Mouse (Mus musculus) brain, embryonic 14.5 days (tissue): ENCODE results near the gene Hmcn1. TPM values are rescaled to one million over a fixed set of nuclear protein-coding genes. Genes with fewer than 3 reads are reported as not detected.

Source experiments
- DNase-seq: peaks from one replicate; pipeline ENCODE4 v3.0.0-alpha.2; 2011; ENCODE audit warnings: low read depth
- CTCF ChIP-seq: fragments of 200-500 bp; IDR thresholded peaks from 2 replicates; pipeline ENCODE4 v1.5.1; 2012; ENCODE audit warnings: inconsistent platforms, mild to moderate bottlenecking, moderate library complexity, borderline replicate concordance; ENCODE audit not compliant: insufficient read depth, insufficient read length; ENCODE audit errors: extremely low read depth
- POLR2A ChIP-seq: fragments of 200-500 bp; IDR thresholded peaks from 2 replicates; pipeline ENCODE4 v1.6.1; 2012; ENCODE audit warnings: mild to moderate bottlenecking, inconsistent platforms, borderline replicate concordance; ENCODE audit not compliant: poor library complexity, insufficient read depth, insufficient read length, severe bottlenecking; ENCODE audit errors: extremely low read depth
- polyA plus RNA-seq: library from polyadenylated mRNA; depleted of rRNA; stranded (reverse); fragments of >200 nt; gene quantifications from 2 replicates; pipeline ENCODE4 v1.2.3, GENCODE M21; 2012

The Hmcn1 gene
- polyA plus RNA-seq, 1 experiment, result 7.2 TPM

DNA sequence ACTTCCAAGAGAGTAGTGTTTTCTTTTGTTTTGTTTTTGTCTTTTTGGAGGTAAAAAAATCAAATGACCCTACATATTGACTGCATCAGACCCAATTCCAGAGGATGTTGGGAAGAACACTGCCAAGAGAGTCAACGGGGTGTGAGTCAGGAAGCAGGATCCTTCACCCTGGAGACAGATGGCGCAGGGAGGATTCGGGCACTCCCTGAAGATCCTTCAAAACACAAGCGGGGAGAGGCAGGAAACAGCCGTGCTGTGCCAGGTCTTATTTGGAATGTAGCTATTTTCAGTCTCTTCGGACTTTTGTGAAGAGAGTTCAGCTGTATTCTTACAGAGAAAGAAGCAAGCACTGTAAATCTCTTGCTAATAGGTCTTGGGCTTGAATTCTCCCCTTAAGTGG lies 120.0 kb downstream of the Hmcn1 start:
- DNase-seq, result peak; percentile 24
- TF ChIP-seq POLR2A (no peak), CTCF (no peak)

DNA sequence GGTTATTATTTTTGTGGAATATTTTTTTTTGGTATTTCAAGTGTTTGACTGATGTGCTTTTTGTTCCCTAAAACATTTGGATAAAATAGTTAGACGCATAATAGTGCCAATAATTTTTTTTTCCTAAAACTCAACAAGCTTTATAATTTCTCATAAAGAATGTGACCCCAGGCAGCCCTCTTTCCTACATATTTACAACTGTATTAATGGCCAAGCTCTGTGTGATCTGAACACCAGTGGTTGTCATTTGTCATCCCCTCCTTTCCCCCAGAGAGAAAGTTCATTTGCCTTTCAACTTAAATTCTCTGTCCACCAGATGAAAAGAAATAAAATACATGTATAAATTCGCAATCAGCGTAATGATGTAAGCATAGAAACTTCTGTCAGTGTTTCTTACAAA lies 121.1 kb downstream of the Hmcn1 start:
- no peak for DNase-seq
- TF ChIP-seq POLR2A, result no peak
- TF ChIP-seq CTCF, result no peak

DNA sequence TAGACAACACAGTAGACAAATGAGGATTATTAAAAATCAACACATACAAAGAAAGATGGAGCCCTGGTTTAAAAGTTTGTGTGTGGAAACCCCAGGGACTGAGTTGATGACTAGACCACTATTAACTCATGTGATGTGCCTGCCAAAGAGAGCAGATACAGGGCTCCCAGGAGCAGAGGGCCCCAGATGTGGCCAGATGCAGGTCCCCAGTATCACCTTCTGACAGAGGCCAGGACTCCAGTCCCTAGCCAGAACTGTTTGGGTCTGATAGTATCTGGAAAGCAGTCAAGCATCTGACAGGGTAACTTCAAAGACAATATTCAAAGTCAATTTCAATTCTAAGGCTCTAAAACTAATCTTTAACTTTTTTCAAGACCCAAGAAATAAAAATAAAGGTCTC lies 124.0 kb downstream of the Hmcn1 start:
- TF ChIP-seq POLR2A (no peak), CTCF (no peak)
- DNase-seq, result no peak

DNA sequence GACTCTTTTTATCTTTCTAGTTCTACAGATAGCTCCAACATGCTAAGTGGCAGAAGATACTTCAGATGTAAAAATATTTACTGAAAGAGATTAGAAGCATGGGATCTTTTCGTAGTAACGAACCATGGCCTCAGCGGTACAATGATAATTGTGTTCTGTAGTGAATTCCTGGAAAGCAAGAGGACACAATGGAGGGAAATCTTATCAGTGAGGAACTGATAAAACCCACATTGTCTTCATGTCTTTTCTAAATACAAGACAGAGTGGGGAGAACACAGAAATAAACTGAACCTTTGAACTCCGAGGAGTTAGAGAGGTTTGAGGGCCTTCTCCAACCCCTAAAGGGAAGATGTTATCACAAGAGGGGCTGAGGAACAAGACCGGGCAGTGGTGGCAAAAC lies 126.6 kb downstream of the Hmcn1 start:
- TF ChIP-seq CTCF, result no peak
- TF ChIP-seq POLR2A, result no peak
- DNase-seq, result no peak

DNA sequence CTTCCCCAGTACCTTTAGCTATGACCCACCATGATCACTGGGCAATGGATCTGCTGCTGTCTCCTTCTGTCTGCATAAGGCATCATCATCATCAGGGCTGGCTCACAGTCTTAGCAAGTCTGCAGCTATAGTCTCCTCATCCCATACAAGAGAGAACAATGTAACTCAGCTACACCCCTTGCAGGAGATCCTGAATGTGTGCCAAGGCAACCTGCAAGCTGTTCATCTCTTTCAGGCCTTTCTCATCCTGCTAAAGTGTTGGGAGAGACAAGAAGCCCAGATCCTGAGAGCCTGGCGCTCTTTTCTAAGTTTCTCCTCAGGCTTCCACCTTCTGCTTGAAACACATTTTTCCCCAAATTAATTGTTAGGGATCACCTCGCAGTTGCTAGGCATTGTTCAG lies 135.5 kb downstream of the Hmcn1 start:
- peak; percentile 19 for DNase-seq
- no peak for TF ChIP-seq CTCF

DNA sequence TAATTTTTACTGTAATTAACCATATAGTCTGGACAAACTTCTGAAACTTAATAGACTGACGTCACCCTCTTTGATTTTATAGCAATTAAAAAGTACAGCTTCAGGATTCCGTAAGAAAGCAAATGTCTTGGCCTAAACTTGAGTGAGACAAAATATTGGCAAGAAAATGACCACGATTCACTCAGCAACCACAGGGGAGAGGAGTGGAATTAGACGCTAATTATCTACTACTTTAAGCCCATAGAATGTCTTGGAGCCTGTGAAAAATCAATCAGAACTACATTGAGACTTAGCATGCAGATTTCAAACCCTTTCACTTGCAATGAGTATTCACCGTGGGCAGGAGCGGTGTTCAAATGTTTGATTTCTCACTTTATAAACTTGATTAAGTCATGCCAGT lies 159.8 kb downstream of the Hmcn1 start:
- peak; percentile 72 for DNase-seq
- TF ChIP-seq POLR2A, result no peak
- TF ChIP-seq CTCF, result no peak

DNA sequence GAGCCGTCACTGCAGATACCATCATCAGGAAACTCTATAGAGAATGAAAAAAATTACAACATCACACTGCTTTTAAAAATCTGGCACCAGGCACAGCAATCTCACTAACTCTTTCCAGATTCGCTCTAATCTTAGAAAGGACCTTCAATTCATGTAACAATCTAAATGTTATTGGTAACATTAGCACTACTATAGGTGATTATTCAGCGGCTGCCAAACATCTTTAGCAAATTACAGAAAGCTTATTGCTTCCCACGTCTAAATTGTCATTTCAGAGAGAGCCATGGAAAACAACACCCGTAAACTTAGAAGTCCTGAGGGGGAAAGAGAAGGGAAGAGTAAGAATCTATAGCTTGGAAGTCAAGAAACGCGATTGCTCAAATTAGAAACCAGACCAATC lies 163.4 kb downstream of the Hmcn1 start:
- TF ChIP-seq CTCF, result no peak
- TF ChIP-seq POLR2A, result no peak
- DNase-seq, result no peak

DNA sequence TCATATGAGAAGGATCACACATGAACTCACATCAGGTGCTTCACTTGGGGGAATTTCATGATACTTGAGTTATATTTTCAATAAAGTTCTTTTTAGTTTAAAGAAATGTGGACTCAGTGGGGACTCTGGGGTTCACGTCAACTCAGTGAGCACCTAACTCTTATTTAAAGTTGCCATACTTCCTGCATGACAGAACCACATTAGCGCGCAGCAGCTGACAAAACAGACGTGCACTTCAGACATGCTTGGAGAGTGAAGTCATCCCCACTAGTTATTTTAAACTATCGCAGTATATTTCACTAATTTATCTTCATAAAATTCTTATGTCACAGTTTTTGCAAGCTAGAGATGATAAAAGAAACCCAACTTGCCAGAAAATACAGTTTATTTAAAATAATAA lies 166.1 kb downstream of the Hmcn1 start:
- DNase-seq, result no peak

DNA sequence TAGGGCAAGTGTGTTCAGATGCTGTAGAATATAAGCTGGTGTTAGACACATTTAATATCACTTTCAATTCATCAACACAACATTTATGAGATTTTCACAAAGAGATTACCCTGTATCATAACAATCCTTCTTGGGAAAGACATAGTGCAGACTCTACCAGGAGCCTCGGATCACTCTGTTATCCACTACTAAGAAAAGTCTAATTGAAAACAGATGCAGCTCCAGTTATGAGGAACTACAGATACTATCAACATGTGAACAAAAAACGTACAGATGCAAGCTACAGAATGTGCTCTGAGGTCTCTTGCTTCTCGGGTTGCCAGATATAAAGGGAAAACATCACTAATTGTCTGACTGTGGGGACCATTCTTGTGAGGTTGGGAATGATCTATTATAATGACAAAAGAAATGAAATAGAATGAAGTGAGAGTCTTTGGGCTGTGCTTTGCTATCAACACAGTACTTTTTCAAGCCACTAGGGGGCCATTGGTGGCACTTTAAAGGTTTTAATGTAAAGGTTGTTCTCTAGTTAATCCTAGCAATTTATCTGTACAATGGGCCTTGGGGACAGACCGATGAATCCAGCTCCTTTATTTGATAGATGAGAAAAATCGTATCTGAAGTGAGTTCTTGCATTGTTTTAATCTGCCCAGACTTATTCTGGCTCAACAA lies 168.8 kb downstream of the Hmcn1 start:
- DNase-seq, result no peak
- TF ChIP-seq POLR2A (no peak), CTCF (no peak)

More for the DNA sequence above, 166.1 kb downstream of the Hmcn1 start:
- TF ChIP-seq POLR2A (no peak), CTCF (no peak)

DNA sequence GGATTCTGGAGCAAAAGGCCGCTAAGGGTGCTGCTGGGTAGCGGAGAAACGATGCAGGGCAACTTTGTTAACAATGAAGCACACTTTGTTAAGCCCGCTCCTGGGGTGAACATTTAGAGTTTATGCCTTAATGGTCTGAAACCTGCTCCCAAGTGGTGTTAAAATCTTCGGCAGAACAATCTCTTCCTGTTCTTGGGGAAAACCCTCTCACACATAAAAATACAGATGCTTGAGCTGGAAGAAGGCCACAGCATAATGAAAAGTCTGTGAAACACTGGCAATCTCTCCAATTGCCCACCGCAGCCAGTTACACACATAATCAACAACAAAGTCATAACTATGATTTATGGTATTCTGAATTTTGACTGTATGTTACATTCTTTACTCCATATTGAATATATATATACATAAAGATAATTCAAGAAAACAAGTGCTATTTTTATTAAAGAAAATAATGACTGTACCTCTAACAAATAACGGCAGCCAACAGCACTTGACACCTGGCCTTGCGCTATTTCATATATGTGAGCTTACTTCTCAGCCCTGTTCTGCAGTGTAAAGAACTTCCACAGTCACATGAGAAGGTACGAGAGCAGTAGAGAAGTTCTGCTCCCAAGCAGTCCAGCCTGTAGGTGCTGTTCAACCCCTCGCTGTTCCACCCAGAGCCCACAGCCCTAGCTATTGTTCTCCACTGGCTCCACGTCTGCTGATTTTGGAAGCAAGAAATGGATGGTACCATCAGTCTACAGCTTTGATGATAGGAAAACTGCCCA lies 177.0 kb downstream of the Hmcn1 start:
- DNase-seq, result no peak
- TF ChIP-seq CTCF, result no peak
- no peak for TF ChIP-seq POLR2A

DNA sequence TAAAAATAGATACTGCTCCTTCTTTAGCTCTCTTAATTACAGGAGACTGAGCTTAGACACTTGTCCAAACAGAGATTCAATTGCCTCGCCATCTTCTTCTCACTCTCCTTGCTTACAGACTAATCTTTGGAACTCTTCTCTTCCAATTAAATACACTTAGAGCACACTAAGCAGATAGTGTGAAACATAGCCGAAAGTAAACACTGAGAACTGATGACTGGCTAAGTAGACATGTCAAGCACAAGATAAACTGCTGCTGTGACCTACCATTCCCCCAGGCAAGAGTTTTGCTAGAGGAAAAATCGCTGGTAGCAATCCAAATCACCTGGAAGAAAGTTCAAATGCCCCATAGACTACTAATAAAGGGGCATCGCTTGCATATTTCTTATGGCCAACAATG lies 178.3 kb downstream of the Hmcn1 start:
- no peak for DNase-seq
- TF ChIP-seq CTCF (no peak), POLR2A (no peak)

DNA sequence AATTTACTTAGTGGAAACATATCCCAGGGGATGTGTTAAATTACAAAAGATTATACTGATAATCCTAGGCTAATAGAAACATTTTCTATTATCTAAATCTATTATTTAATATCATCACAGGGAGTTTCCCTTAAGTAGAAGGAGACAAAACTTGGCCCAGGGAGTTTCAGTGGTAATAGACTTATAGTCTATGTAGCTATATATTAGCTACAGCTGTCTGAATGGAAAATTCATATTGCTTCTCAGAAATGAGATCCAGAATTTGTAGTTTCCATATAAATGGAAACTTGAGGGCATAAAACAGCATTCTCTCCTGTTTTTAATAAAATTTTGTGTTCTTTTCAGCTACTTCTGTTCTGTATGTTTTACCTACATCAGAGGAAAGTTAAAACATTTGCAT lies 179.9 kb downstream of the Hmcn1 start:
- TF ChIP-seq CTCF, result no peak
- no peak for TF ChIP-seq POLR2A
- no peak for DNase-seq

DNA sequence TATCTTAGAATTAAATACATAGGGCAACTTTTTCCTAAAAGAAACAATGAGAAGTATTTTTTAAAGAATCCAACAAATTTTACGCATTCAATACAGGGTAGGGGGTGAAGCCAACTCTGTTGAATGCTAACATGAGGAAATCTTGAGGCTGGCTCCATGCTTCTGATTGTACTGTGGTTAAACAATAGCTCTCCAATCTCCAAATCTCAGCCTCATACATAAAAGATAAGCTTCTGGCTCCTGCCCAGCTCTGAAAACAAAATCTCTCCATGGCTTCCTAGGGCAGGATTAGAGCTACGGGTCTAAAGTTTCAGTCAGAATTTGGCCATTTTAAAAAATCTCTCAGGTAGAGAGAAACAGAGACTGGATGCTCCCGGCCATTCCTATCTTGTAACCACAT lies 186.4 kb downstream of the Hmcn1 start:
- peak; percentile 55 for DNase-seq
- TF ChIP-seq POLR2A (no peak), CTCF (no peak)

DNA sequence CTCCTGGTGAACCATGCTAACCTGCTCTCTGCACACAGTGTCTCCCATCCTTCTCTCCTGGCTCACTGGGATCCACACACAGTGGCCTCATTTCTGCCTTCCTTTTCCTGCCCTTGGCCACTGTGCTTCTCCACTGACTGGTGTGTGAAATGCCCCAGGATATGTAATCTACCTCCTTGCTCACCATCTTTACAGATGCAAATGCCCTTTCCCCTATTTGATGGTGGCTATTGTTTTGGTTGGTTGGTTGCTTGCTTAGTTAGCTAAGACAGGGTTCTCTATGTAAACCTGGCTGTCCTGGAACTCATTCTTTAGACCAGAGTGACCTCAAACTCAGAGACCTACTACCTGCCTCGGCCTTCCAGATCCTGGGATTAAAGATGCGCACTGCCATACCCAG lies 187.8 kb downstream of the Hmcn1 start:
- TF ChIP-seq CTCF (no peak), POLR2A (no peak)
- no peak for DNase-seq
